Comparison of ENCODE assay signal across 12 mouse cellular contexts in genomic region chr16:38434295-38434795, GRCm38 (mm10). TPM values are rescaled to one million over a fixed set of nuclear protein-coding genes. Genes with fewer than 3 reads are reported as not detected.
"Had no signal": no experiment of that assay in that cellular context is flagged by ENCODE, and none has a peak within 500 bp of the region (broad histone marks: within the 10 kb centered on the region; RNA-seq: fewer than 3 reads in every experiment).

No protein-coding gene starts in this region.

- H3K4me1 ChIP-seq: neural tube, embryonic 15.5 days had no signal

- DNase-seq: kidney, postnatal 4 days; lung, adult 18-20 months; midbrain, embryonic 14.5 days; right cerebral cortex, adult 18-20 months; right cerebral cortex, postnatal 25 days; thymus, postnatal 36 days had no signal

- H3K27me3 ChIP-seq: limb, embryonic 12.5 days; neural tube, embryonic 15.5 days had no signal

- H3K4me3 ChIP-seq: layer of hippocampus, adult 2 months; limb, embryonic 12.5 days; myocyte; neural tube, embryonic 15.5 days had no signal

- H3K36me3 ChIP-seq: limb, embryonic 12.5 days; neural tube, embryonic 15.5 days had no signal

- H3K27ac ChIP-seq: layer of hippocampus, adult 2 months; limb, embryonic 12.5 days; liver, embryonic 14.5 days; neural tube, embryonic 15.5 days had no signal

RNA-seq across cellular contexts. Expression of gene Pla1a, which starts 1.4 kb away (rescaled TPM):
- total RNA-seq: megakaryocyte-erythroid progenitor cell, adult 5-6 weeks had no signal

RNA-seq across cellular contexts. Expression of gene Cd80, which starts 21.0 kb away (rescaled TPM):
- total RNA-seq: megakaryocyte-erythroid progenitor cell, adult 5-6 weeks had no signal
